Mouse (Mus musculus): ENCODE measurements around the gene Phex. TPM values are rescaled to one million over a fixed set of nuclear protein-coding genes. Genes with fewer than 3 reads are reported as not detected.

Phex gene
- 0.24 TPM for total RNA-seq (2023)

DNA sequence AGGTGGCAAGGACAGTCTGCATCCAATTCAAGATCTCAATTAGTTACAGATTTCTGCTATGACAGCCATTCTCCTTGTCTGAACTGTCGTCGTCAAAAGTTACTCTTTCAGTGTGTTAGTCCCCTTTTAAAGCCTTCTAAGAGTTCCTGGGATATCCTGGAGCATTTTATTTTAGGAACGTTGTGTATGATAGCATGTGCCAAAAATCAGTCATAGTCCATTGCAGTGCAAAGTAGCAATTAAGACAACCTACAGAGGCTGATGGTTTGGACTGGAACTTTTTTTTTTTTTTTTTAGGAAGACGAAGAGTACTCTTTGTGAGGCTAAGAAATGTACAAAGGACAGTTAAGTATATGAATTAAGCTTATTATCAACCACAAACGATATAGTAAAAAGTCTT is at the start of gene Phex:
Gene Phex (minus strand): TSS at position 101 of the 400 bp plus-strand sequence.

Other genes with a start within 250 kb of the Phex start
- gene Sms, start 77.0 kb upstream of the Phex start, total RNA-seq (2023): 42.7 TPM
- 0.74 TPM for gene Yy2, start 153.7 kb upstream of the Phex start, total RNA-seq (2023)
- gene Mbtps2, start 183.4 kb upstream of the Phex start, total RNA-seq (2023): 13.6 TPM